Mouse (Mus musculus) limb, embryonic 12.5 days (tissue): ENCODE results near the gene Slc13a3. TPM values are rescaled to one million over a fixed set of nuclear protein-coding genes. Genes with fewer than 3 reads are reported as not detected.

Experiments used
- ATAC-seq: fragments of 200-750 bp; cut with Nextera tagmentation; 2 replicates; pipeline ENCODE4 v1.8.0; 2017; ENCODE audit warnings: low read depth, moderate TSS enrichment; ENCODE audit not compliant: insufficient number of reproducible peaks, insufficient read depth, low FRiP score, low TSS enrichment
- H3K27ac ChIP-seq: fragments of 300-500 bp; sonication (generic); 2 replicates; pipeline ENCODE4 v1.5.1; 2016; ENCODE audit warnings: mild to moderate bottlenecking, moderate library complexity
- H3K27me3 ChIP-seq: fragments of 300-500 bp; sonication (generic); 2 replicates; pipeline ENCODE4 v1.6.1; 2016; ENCODE audit warnings: mild to moderate bottlenecking, moderate library complexity
- H3K36me3 ChIP-seq: fragments of 300-500 bp; sonication (generic); 2 replicates; pipeline ENCODE4 v1.6.1; 2016; ENCODE audit warnings: mild to moderate bottlenecking, moderate library complexity
- H3K4me1 ChIP-seq: fragments of 300-500 bp; sonication (generic); replicated peaks from 2 replicates; pipeline ENCODE4 v1.6.1; 2016
- H3K4me2 ChIP-seq: fragments of 300-500 bp; sonication (generic); 2 replicates; pipeline ENCODE4 v1.6.1; 2016; ENCODE audit warnings: mild to moderate bottlenecking, moderate library complexity
- H3K4me3 ChIP-seq: fragments of 300-500 bp; sonication (generic); replicated peaks from 2 replicates; pipeline ENCODE4 v1.5.1; 2016; ENCODE audit warnings: mild to moderate bottlenecking
- H3K9ac ChIP-seq: fragments of 300-500 bp; sonication (generic); replicated peaks from 2 replicates; pipeline ENCODE4 v1.6.1; 2016; ENCODE audit warnings: mild to moderate bottlenecking, moderate library complexity
- H3K9me3 ChIP-seq: fragments of 300-500 bp; sonication (generic); 2 replicates; pipeline ENCODE4 v1.6.1; 2016; ENCODE audit warnings: mild to moderate bottlenecking, moderate library complexity
- WGBS: fragments of 180-500 bp; shearing (Covaris S2); methylation state at CpG from one replicate; pipeline ENCODE4 v1.1.7; 2016; 5-methylcytosine and 5-hydroxymethylcytosine counted together
- polyA plus RNA-seq: library from polyadenylated mRNA; unstranded; fragments of >200 nt; fragmentation: Nextera tagmentation; extraction: Ambion mirVana; gene quantifications from 2 replicates; pipeline ENCODE4 v1.2.1, GENCODE M21; 2016

Gene Slc13a3
- polyA plus RNA-seq, 1 experiment from 2014 or later: not detected

DNA sequence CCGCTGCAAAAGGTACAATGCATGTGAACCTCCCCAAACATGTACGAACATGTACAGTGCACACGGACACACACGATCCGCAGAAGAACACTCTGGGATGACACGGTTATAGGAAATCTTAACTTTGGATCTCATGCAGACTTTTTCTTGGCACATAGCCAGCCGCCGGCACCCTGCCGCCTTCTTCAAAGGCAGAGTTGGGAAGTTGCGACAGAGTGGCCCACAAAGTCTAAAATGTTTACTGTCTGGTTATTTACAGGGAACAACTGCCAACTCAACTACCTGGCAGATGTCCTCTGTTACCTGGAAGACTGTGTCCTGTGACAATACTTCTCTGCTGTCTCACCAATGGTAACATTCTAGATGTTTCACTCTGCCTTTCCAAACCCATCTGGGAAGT is 30.0 kb downstream of the Slc13a3 start:
- WGBS: 82% methylated on average over 10 of the region's 10 CpGs
- no peak overlapping the region for H3K9ac ChIP-seq
- no peaks in the 10 kb centered on the region for H3K27me3 ChIP-seq
- no peak for ATAC-seq
- H3K4me3 ChIP-seq: no peak overlapping the region
- no peaks in the 10 kb centered on the region for H3K36me3 ChIP-seq
- no peaks in the 10 kb centered on the region for H3K4me1 ChIP-seq
- H3K27ac ChIP-seq: no peak overlapping the region
- no peaks in the 10 kb centered on the region for H3K9me3 ChIP-seq
- no peak overlapping the region for H3K4me2 ChIP-seq

DNA sequence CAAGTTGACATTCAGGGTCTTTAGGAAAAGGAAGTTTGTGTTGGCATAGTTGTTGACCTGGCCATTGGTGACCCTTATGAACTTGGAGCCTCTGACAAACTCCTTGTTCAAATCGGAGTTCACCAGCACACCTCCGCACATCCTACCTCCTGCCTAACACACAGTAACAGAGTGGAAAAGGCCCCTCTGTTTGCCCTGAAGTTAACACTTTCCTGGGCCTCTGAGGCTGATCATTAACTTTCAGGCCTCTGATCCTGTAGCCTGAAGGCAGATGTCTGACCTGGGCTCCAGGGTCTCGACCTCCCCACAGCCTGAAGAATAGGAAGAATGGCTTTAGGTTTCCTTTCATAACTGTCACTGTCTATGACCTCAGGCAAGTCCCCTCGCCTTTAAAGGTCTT is 31.4 kb downstream of the Slc13a3 start:
- Histone ChIP-seq H3K27me3 (no peaks in the 10 kb centered on the region), H3K4me1 (no peaks in the 10 kb centered on the region), H3K36me3 (no peaks in the 10 kb centered on the region), H3K27ac (no peak overlapping the region), H3K9me3 (no peaks in the 10 kb centered on the region), H3K4me3 (no peak overlapping the region), H3K4me2 (no peak overlapping the region), H3K9ac (no peak overlapping the region)
- 60% methylated on average over 4 of the region's 4 CpGs for WGBS
- no peak for ATAC-seq

DNA sequence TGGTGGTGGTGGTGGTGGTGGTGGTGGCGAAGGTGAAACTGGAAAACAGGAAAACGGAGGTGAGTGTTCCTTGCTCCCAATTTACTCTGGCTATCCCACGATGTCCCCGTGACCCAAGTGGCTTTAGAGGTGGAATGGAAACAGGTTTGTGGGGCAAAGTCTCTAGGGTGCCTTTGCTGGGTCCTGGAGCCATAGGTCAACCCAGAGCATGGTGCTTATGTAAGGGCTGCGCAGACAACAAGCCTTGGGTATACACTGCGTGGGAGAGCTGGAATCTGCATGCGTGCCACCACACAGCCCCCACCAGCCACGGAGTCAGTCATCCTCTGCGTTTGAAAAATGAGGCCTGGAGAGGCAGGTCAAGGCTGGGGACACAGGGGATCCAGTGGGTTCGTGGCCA is 33.4 kb downstream of the Slc13a3 start:
- H3K4me3 ChIP-seq: no peak overlapping the region
- no peak overlapping the region for H3K27ac ChIP-seq
- no peaks in the 10 kb centered on the region for H3K36me3 ChIP-seq
- no peaks in the 10 kb centered on the region for H3K9me3 ChIP-seq
- WGBS: 87% methylated on average over 10 of the region's 10 CpGs
- no peak overlapping the region for H3K4me2 ChIP-seq
- H3K9ac ChIP-seq: no peak overlapping the region
- H3K27me3 ChIP-seq: no peaks in the 10 kb centered on the region
- H3K4me1 ChIP-seq: no peaks in the 10 kb centered on the region
- no peak for ATAC-seq

DNA sequence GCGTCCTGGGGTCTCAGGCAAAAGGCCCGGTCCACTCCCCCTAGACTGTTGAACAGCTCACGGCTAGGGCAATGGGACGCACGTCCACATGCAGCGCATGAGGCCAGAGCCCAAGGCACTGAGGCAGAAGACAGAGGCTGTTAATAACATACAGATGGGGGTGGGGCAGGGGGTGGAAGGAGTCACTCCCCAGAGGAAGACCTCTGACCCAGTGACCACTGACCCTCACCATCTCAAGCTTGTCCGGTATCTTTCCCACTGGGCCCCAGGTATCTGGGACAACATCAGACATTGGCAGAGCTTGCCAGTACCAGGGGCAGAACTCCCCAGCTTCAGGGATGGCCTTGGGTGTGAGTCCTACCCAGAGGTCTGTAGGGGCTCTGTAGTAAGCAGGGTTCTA is 34.1 kb downstream of the Slc13a3 start:
- H3K36me3 ChIP-seq: no peaks in the 10 kb centered on the region
- no peak overlapping the region for H3K9ac ChIP-seq
- ATAC-seq: no peak
- H3K9me3 ChIP-seq: no peaks in the 10 kb centered on the region
- H3K27ac ChIP-seq: no peak overlapping the region
- H3K4me3 ChIP-seq: no peak overlapping the region
- WGBS: 68% methylated on average over 7 of the region's 7 CpGs
- no peaks in the 10 kb centered on the region for H3K4me1 ChIP-seq
- H3K4me2 ChIP-seq: no peak overlapping the region
- H3K27me3 ChIP-seq: no peaks in the 10 kb centered on the region

DNA sequence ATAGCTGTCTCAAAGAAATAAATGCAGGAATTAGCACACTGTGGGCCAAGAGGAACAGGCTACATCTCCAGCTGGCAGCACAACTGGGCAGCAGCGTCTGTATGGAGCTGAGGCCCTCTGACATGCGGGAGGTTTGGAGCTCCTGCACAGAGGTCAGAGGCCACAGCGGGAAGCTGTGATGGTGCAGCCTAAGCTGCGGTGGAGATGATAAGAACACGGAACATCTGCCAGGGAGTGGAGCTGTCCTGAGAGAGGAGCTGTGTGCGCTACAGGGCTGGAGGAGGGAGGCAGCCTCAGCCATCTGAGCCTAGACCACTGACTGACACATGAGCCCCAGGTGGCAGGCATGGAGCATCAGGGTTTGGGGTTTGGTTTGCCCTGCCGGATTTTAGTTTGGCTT is 44.3 kb downstream of the Slc13a3 start:
- WGBS: 42% methylated on average over 7 of the region's 7 CpGs
- no peak for ATAC-seq
- Histone ChIP-seq H3K4me2 (no peak overlapping the region), H3K27ac (no peak overlapping the region), H3K27me3 (no peaks in the 10 kb centered on the region), H3K9me3 (no peaks in the 10 kb centered on the region), H3K36me3 (no peaks in the 10 kb centered on the region), H3K9ac (no peak overlapping the region), H3K4me3 (no peak overlapping the region), H3K4me1 (no peaks in the 10 kb centered on the region)

DNA sequence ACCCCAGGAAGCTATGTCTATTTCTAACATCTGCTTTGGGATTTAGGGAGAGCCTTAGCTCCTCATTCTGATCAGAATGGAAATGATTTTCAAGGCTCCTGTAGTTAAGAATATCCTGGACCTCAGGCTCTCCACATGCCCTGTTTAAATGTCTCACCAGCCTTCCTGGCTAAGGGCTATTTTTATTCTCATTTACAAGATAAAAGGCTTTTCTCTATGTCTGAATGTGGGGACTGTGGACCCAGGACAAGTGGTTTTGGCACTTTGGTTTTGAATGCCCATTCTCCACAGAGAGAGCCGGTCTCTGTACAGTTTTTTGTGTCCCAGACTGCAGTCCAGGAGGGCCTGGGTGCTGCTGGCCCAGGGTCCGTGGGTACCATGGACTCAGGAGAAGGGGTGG is 52.8 kb downstream of the Slc13a3 start:
- no peak overlapping the region for H3K4me3 ChIP-seq
- ATAC-seq: no peak
- H3K4me2 ChIP-seq: no peak overlapping the region
- H3K9me3 ChIP-seq: no peaks in the 10 kb centered on the region
- H3K4me1 ChIP-seq: peaks cover 23% of the 10 kb centered on the region
- H3K27ac ChIP-seq: no peak overlapping the region
- H3K36me3 ChIP-seq: no peaks in the 10 kb centered on the region
- WGBS: 86% methylated on average over 2 of the region's 2 CpGs
- no peak overlapping the region for H3K9ac ChIP-seq
- H3K27me3 ChIP-seq: no peaks in the 10 kb centered on the region

DNA sequence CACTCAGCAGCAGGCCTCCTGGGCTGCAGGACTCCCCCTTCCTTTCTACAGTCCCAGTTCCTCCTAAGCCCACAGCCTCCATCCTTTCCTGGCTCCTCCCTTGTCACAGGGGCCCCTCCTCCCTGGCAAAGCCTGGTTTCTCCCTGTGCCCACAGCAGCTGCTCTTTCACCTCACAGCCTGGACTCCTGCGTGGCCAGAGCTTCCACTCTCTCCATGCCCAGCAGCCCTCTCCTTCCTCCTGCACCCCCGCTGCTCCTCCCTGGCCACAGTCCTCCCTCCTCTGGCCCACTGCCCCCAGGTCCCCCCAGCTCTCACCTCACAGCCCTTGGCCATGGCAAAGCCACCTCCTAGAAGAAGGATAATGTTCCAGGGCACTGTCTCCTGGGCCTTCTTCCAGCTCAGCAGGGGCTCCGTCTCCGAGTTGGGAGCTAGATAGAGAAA is 53.3 kb downstream of the Slc13a3 start:
- Histone ChIP-seq H3K4me2 (no peak overlapping the region), H3K9me3 (no peaks in the 10 kb centered on the region), H3K4me1 (peaks cover 28% of the 10 kb centered on the region), H3K27ac (no peak overlapping the region), H3K9ac (no peak overlapping the region), H3K36me3 (no peaks in the 10 kb centered on the region), H3K4me3 (no peak overlapping the region), H3K27me3 (no peaks in the 10 kb centered on the region)
- no peak for ATAC-seq
- 75% methylated on average over 4 of the region's 4 CpGs for WGBS

DNA sequence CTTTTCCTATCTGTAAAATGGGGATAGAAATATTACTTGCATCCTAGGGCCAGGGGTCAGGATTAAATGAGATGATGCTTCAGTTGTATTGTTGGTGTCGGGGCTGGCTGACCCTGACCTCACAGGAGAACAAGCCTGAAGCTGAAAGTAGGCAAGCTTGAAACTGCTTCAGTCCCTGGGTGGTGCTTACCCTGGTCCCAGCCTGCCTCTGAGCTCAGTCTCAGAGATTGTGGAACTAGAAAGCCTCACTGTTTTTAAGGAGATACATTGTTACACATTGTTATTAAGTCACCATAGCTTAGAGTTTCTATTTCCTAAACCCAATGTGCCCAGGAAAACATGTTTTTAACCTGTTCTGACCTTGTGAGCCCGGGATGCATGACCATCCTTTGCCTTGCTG is 54.5 kb downstream of the Slc13a3 start:
- no peak overlapping the region for H3K4me2 ChIP-seq
- no peaks in the 10 kb centered on the region for H3K36me3 ChIP-seq
- no peaks in the 10 kb centered on the region for H3K27me3 ChIP-seq
- WGBS: 87% methylated on average over 2 of the region's 2 CpGs
- no peak overlapping the region for H3K4me3 ChIP-seq
- no peak overlapping the region for H3K9ac ChIP-seq
- H3K27ac ChIP-seq: no peak overlapping the region
- peaks cover 33% of the 10 kb centered on the region for H3K4me1 ChIP-seq
- ATAC-seq: no peak
- H3K9me3 ChIP-seq: no peaks in the 10 kb centered on the region

DNA sequence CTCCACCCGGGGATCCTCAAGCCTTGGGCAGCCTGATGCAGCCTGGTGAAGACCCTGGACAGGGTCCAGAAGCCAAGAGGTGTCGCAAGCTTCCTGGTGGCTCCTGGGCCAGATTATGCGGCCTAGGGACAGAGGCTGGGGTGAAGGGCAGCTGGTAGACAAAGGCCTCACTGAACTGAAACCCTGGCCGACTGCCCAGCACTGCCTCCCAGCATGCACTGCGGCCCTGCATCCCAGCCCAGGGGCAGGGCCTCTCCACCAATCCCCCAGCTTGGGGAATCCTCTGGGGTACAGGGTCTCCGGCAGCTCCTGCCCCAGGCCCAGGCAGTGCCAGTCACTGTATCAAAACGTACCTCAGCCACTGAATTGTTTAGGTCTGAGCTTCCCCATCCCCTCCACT is 55.7 kb downstream of the Slc13a3 start:
- Histone ChIP-seq H3K4me1 (peaks cover 33% of the 10 kb centered on the region), H3K9me3 (no peaks in the 10 kb centered on the region), H3K4me2 (no peak overlapping the region), H3K27me3 (no peaks in the 10 kb centered on the region), H3K27ac (no peak overlapping the region), H3K4me3 (no peak overlapping the region), H3K9ac (no peak overlapping the region), H3K36me3 (no peaks in the 10 kb centered on the region)
- ATAC-seq: no peak
- WGBS: 71% methylated on average over 7 of the region's 7 CpGs

DNA sequence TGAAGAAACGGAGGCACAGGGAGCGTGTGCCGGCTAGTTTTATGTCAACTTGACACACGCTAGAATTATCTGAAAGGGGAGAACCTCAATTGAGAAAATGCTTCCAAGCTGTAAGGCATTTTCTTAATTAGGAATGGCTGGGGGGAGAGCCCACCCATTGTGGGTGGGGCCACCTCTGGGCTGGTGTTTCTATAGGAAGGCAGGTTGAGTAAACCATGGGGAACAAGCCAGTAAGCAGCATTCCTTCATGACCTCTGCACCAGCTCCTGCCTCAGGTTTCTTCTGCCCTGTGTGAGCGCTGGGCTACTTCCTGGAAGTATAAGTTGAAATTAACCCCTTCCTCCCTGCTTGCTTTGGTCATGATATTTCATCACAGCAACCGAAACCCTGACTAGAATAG is 57.2 kb downstream of the Slc13a3 start:
- Histone ChIP-seq H3K4me1 (peaks cover 33% of the 10 kb centered on the region), H3K4me3 (no peak overlapping the region), H3K9me3 (no peaks in the 10 kb centered on the region), H3K9ac (no peak overlapping the region), H3K27me3 (no peaks in the 10 kb centered on the region), H3K27ac (no peak overlapping the region), H3K4me2 (no peak overlapping the region), H3K36me3 (no peaks in the 10 kb centered on the region)
- no peak for ATAC-seq
- WGBS: 23% methylated on average over 6 of the region's 6 CpGs

DNA sequence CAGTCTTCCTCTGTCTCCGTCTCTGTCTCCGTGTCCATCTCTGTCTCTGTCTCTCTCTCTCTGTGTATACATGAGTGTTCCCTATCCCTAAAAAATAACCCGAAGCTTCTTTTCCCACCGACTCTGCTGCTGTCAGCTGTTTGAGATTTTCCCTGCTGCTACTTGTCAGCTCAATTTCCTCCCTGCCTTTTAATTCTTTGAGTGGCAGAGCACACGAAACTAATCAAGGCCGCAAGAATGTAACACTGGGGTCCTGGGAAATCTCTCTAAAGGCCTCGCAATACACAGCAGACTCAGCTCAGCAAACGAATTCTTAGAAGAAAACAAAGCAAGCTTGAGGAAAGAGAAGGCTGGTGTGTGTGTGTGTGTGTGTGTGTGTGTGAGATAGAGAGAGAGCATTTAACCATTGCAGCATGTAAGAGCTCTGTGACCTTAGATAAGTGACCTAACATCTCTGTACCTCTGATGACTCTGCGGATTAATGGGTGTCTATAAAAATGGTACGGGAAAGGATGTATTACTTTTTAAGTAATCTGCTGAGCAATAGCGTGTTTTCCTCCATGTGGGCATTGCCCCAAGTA is 57.8 kb downstream of the Slc13a3 start:
- Histone ChIP-seq H3K4me3 (no peak overlapping the region), H3K4me2 (no peak overlapping the region), H3K27ac (peak overlapping the region; percentile 56; the same call in 1 of the 2 replicates), H3K36me3 (no peaks in the 10 kb centered on the region), H3K27me3 (no peaks in the 10 kb centered on the region), H3K4me1 (peaks cover 33% of the 10 kb centered on the region), H3K9ac (no peak overlapping the region), H3K9me3 (no peaks in the 10 kb centered on the region)
- WGBS: 25% methylated on average over 11 of the region's 11 CpGs
- ATAC-seq: no peak

DNA sequence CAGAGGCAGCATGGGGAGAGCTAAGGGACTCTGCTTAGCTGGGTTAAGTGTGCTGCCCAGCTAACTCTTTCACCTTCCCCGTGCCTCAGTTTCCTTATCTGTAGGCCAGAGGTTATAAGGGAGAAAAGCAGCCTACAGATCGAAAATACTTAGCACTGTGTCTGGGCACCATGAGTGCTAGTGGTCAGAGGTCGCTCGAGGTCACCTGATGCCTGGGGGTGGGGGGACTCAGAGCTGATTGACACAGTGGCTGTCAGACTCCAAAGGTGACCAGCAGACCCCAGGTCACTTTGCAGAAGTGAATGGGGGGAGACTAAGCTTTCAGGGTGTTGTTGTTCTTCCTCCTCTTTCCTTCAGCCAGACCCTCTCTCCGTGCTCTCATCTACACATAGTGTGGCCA is 58.7 kb downstream of the Slc13a3 start:
- no peak overlapping the region for H3K27ac ChIP-seq
- H3K4me3 ChIP-seq: no peak overlapping the region
- H3K27me3 ChIP-seq: no peaks in the 10 kb centered on the region
- peaks cover 33% of the 10 kb centered on the region for H3K4me1 ChIP-seq
- H3K9ac ChIP-seq: no peak overlapping the region
- H3K4me2 ChIP-seq: no peak overlapping the region
- H3K36me3 ChIP-seq: no peaks in the 10 kb centered on the region
- ATAC-seq: no peak
- 75% methylated on average over 5 of the region's 5 CpGs for WGBS
- no peaks in the 10 kb centered on the region for H3K9me3 ChIP-seq
